Mouse (Mus musculus): ENCODE results near the gene Cep85l.

- no peak for TF ChIP-seq CTCF (IDR thresholded peaks at IDR 0.05; ENCODE audit: insufficient read depth, low read length)
- TF ChIP-seq POLR2A (IDR thresholded peaks at IDR 0.05; ENCODE audit: borderline replicate concordance, extremely low read depth, low read depth, low read length): no peak
Measured at GRCm38 (mm10) chr10:53406845-53407244, 27.1 kb upstream of the Cep85l start.

Data from lung, adult 2 months (tissue).